Mouse (Mus musculus) myocyte (in vitro differentiated cells): ENCODE results near the gene Cytl1. TPM values are rescaled to one million over a fixed set of nuclear protein-coding genes. Genes with fewer than 3 reads are reported as not detected.

Experiments used
- H3K27me3 ChIP-seq: one replicate; pipeline ENCODE4 v1.6.1; 2011; ENCODE audit not compliant: control insufficient read depth, insufficient read depth, insufficient read length
- H3K36me3 ChIP-seq: one replicate; pipeline ENCODE4 v1.6.1; 2011; ENCODE audit not compliant: control insufficient read depth, insufficient read depth
- H3K4me2 ChIP-seq: one replicate; pipeline ENCODE4 v1.6.1; 2011; ENCODE audit warnings: low read depth, control low read depth
- H3K4me3 ChIP-seq: one replicate; pipeline ENCODE4 v1.5.1; 2011; ENCODE audit warnings: mild to moderate bottlenecking, control low read depth, moderate library complexity
- H3K79me2 ChIP-seq: one replicate; pipeline ENCODE4 v1.6.1; 2011; ENCODE audit not compliant: control insufficient read depth, insufficient read depth
- H3ac ChIP-seq: one replicate; pipeline ENCODE4 v1.6.1; 2011; ENCODE audit not compliant: control insufficient read depth, insufficient read length
- CEBPB ChIP-seq: IDR thresholded peaks from 2 replicates; pipeline ENCODE4 v1.6.1; 2011; ENCODE audit warnings: mild to moderate bottlenecking, moderate library complexity; ENCODE audit not compliant: poor library complexity, insufficient read depth, severe bottlenecking
- E2F4 ChIP-seq: IDR thresholded peaks from one replicate; pipeline ENCODE4 v1.6.1; 2011; ENCODE audit warnings: mild to moderate bottlenecking, control low read depth, moderate library complexity; ENCODE audit not compliant: insufficient read depth
- MAX ChIP-seq: IDR thresholded peaks from one replicate; pipeline ENCODE4 v1.6.1; 2011; ENCODE audit warnings: low read depth, mild to moderate bottlenecking, control low read depth
- MYOD1 ChIP-seq, 3 experiments: IDR thresholded peaks; one replicate each; pipeline ENCODE4 v1.6.1; 2011; ENCODE audit warnings: control low read depth in 2 of 3, low read depth in 2 of 3, mild to moderate bottlenecking in 2 of 3, moderate library complexity in 1 of 3; ENCODE audit not compliant: insufficient read length in 2 of 3, control insufficient read depth in 1 of 3
- MYOG ChIP-seq, 3 experiments: IDR thresholded peaks; one replicate each; pipeline ENCODE4 v1.6.1; 2011; ENCODE audit warnings: control low read depth in 2 of 3, low read depth in 2 of 3, mild to moderate bottlenecking in 2 of 3; ENCODE audit not compliant: insufficient read length in 2 of 3, control insufficient read depth in 1 of 3, insufficient read depth in 1 of 3
- POLR2A ChIP-seq: IDR thresholded peaks from one replicate; pipeline ENCODE4 v1.6.1; 2011; ENCODE audit warnings: low read depth, mild to moderate bottlenecking, control low read depth, moderate library complexity; ENCODE audit not compliant: insufficient read length
- POLR2AphosphoS2 ChIP-seq: IDR thresholded peaks from one replicate; pipeline ENCODE4 v1.6.1; 2011; ENCODE audit warnings: low read depth, control low read depth; ENCODE audit not compliant: insufficient read length
- REST ChIP-seq: IDR thresholded peaks from one replicate; pipeline ENCODE4 v1.6.1; 2011; ENCODE audit warnings: mild to moderate bottlenecking, control low read depth, moderate library complexity; ENCODE audit not compliant: insufficient read depth, insufficient read length
- SRF ChIP-seq: IDR thresholded peaks from one replicate; pipeline ENCODE4 v1.6.1; 2011; ENCODE audit warnings: low read depth; ENCODE audit not compliant: control insufficient read depth, insufficient read length
- TCF12 ChIP-seq: IDR thresholded peaks from one replicate; pipeline ENCODE4 v1.6.1; 2011; ENCODE audit warnings: mild to moderate bottlenecking, control low read depth; ENCODE audit not compliant: poor library complexity, insufficient read depth, severe bottlenecking
- TCF3 ChIP-seq: IDR thresholded peaks from one replicate; pipeline ENCODE4 v1.6.1; 2011; ENCODE audit warnings: low read depth, control low read depth; ENCODE audit not compliant: insufficient read length
- USF1 ChIP-seq: IDR thresholded peaks from one replicate; pipeline ENCODE4 v1.6.1; 2011; ENCODE audit warnings: low read depth, mild to moderate bottlenecking, control low read depth, moderate library complexity
- polyA plus RNA-seq: library from polyadenylated mRNA; unstranded; fragments of >200 nt; fragmentation: generic; extraction: Trizol; gene quantifications from one replicate; pipeline ENCODE4 v1.2.1, GENCODE M21; 2012; ENCODE audit warnings: missing spikeins

Cytl1 gene
- polyA plus RNA-seq, 1 experiment, result not detected

- no peak for TF ChIP-seq REST
- no peak for TF ChIP-seq MYOD1 (IDR thresholded peaks at IDR 0.05; ENCODE audit: control insufficient read depth in 1 of 3, insufficient read length in 2 of 3, low read depth in 2 of 3)
- no peak for TF ChIP-seq POLR2A
- no peak for TF ChIP-seq USF1
- TF ChIP-seq E2F4, result no peak
- no peak for TF ChIP-seq TCF12
- no peak for TF ChIP-seq TCF3
- no peak for TF ChIP-seq POLR2AphosphoS2
- TF ChIP-seq SRF, result no peak
- no peak for TF ChIP-seq MAX
- no peak for TF ChIP-seq MYOG (IDR thresholded peaks at IDR 0.05; ENCODE audit: control insufficient read depth in 1 of 3, insufficient read depth in 1 of 3, insufficient read length in 2 of 3, low read depth in 2 of 3)
- TF ChIP-seq CEBPB, result no peak
- Histone ChIP-seq H3K4me3 (no peak overlapping the region), H3ac (no peak overlapping the region), H3K4me2 (no peak overlapping the region), H3K27me3 (peaks cover 32% of the 10 kb centered on the region), H3K79me2 (no peaks in the 10 kb centered on the region), H3K36me3 (no peaks in the 10 kb centered on the region)
Observed at GRCm38 (mm10) chr5:37720670-37721069, 14.6 kb upstream of the Cytl1 start.

GRCm38 (mm10) chr5:37725220-37725886 is 10.0 kb upstream of the Cytl1 start:
- Histone ChIP-seq H3K27me3 (no peaks in the 10 kb centered on the region), H3K79me2 (no peaks in the 10 kb centered on the region)

GRCm38 (mm10) chr5:37730781-37731180 is 4.5 kb upstream of the Cytl1 start:
- Histone ChIP-seq H3K4me3 (no peak overlapping the region), H3ac (no peak overlapping the region), H3K36me3 (no peaks in the 10 kb centered on the region), H3K4me2 (no peak overlapping the region), H3K27me3 (no peaks in the 10 kb centered on the region), H3K79me2 (no peaks in the 10 kb centered on the region)
- TF ChIP-seq POLR2A, result no peak
- TF ChIP-seq TCF3, result no peak
- no peak for TF ChIP-seq USF1
- TF ChIP-seq TCF12, result no peak
- TF ChIP-seq CEBPB, result no peak
- TF ChIP-seq POLR2AphosphoS2, result no peak
- TF ChIP-seq MAX, result no peak
- TF ChIP-seq MYOG (IDR thresholded peaks at IDR 0.05; ENCODE audit: control insufficient read depth in 1 of 3, insufficient read depth in 1 of 3, insufficient read length in 2 of 3, low read depth in 2 of 3), result no peak
- TF ChIP-seq SRF, result no peak
- TF ChIP-seq MYOD1 (IDR thresholded peaks at IDR 0.05; ENCODE audit: control insufficient read depth in 1 of 3, insufficient read length in 2 of 3, low read depth in 2 of 3), result no peak
- no peak for TF ChIP-seq E2F4
- TF ChIP-seq REST, result no peak

More at GRCm38 (mm10) chr5:37725220-37725886, 10.0 kb upstream of the Cytl1 start:
- TF ChIP-seq TCF3 (no peak), POLR2A (no peak), E2F4 (no peak), REST (no peak)
- H3K4me2 ChIP-seq, result no peak overlapping the region
- no peak overlapping the region for H3ac ChIP-seq
- H3K4me3 ChIP-seq, result no peak overlapping the region
- H3K36me3 ChIP-seq, result no peaks in the 10 kb centered on the region

- Histone ChIP-seq H3K4me2 (no peak overlapping the region), H3K27me3 (no peaks in the 10 kb centered on the region), H3K4me3 (no peak overlapping the region), H3K79me2 (no peaks in the 10 kb centered on the region), H3K36me3 (no peaks in the 10 kb centered on the region), H3ac (no peak overlapping the region)
- TF ChIP-seq E2F4 (no peak), MYOD1 (IDR thresholded peaks at IDR 0.05; ENCODE audit: control insufficient read depth in 1 of 3, insufficient read length in 2 of 3, low read depth in 2 of 3) (no peak), MYOG (IDR thresholded peaks at IDR 0.05; ENCODE audit: control insufficient read depth in 1 of 3, insufficient read depth in 1 of 3, insufficient read length in 2 of 3, low read depth in 2 of 3) (no peak), SRF (no peak), TCF12 (no peak), POLR2AphosphoS2 (no peak), POLR2A (no peak), CEBPB (no peak), TCF3 (no peak), REST (no peak), MAX (no peak), USF1 (no peak)
Observed at GRCm38 (mm10) chr5:37736213-37736612, 894 bp downstream of the Cytl1 start.
